Mouse (Mus musculus) brain, embryonic 14.5 days (tissue): ENCODE measurements around the gene Tgfbr3l.

Experiments
- CTCF ChIP-seq: fragments of 200-500 bp; IDR thresholded peaks from 2 replicates; pipeline ENCODE4 v1.5.1; 2012; ENCODE audit warnings: inconsistent platforms, mild to moderate bottlenecking, moderate library complexity, borderline replicate concordance; ENCODE audit not compliant: insufficient read depth, insufficient read length; ENCODE audit errors: extremely low read depth
- POLR2A ChIP-seq: fragments of 200-500 bp; IDR thresholded peaks from 2 replicates; pipeline ENCODE4 v1.6.1; 2012; ENCODE audit warnings: mild to moderate bottlenecking, inconsistent platforms, borderline replicate concordance; ENCODE audit not compliant: poor library complexity, insufficient read depth, insufficient read length, severe bottlenecking; ENCODE audit errors: extremely low read depth

DNA sequence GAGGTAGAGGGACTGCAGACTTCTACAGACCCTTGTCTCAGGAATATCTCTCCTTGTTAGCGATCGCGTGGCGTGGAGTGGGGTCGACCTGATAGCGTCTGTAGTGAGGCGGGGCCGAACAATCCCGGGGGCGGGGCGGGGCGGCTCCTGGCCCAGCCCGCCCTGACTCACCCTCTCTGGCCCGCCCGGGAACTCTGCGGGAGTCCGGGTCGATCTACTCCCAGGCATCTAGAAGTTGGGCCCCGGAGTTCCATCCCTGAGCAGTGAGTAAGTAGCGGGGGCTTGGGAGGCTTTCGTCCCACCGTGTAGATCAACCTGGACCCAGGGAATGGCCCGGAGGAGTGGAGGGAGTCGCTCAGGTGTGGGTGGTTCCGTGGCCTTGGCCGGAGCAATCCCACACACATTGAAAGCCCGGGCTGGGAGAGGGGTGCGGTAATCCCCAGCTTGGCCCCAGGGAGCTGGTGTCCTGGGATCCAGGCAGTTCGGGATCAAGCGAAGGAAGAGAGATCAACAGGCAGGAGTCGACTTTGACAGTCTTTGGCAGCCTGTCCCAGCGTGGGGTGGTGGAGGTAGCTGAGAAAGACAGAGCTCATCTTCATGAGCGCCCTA is 21.2 kb upstream of the Tgfbr3l start, which contains the start of gene Lrrc8e:
- no peak for TF ChIP-seq CTCF
- TF ChIP-seq POLR2A: no peak
